Mouse (Mus musculus) 416B (cell line): ENCODE results near the gene Rims4.

Source experiments
- DNase-seq: peaks from one replicate; pipeline ENCODE4 v3.0.0; 2011; ENCODE audit warnings: low read depth

The Rims4 gene

GRCm38 (mm10) chr2:163866061-163866460 is 52.4 kb downstream of the Rims4 start:
- no peak for DNase-seq

GRCm38 (mm10) chr2:163865311-163865710 is 53.2 kb downstream of the Rims4 start:
- no peak for DNase-seq

GRCm38 (mm10) chr2:163858254-163858947 is 60.1 kb downstream of the Rims4 start:
- no peak for DNase-seq

- no peak for DNase-seq
These were observed 61.2 kb downstream of the Rims4 start for GRCm38 (mm10) chr2:163857233-163857632.

GRCm38 (mm10) chr2:163853461-163853901 is 65.0 kb downstream of the Rims4 start, which contains the start of gene Kcnk15:
Gene Kcnk15 (plus strand): TSS chr2:163853651.
- DNase-seq, result no peak

- no peak for DNase-seq
These were observed 76.4 kb downstream of the Rims4 start for GRCm38 (mm10) chr2:163842043-163842442.

GRCm38 (mm10) chr2:163839519-163839918 is 79.0 kb downstream of the Rims4 start:
- no peak for DNase-seq

- DNase-seq, result peak; percentile 78
These were observed 80.4 kb downstream of the Rims4 start for GRCm38 (mm10) chr2:163838043-163838442.

- DNase-seq, result no peak
These were observed 87.3 kb downstream of the Rims4 start for GRCm38 (mm10) chr2:163831163-163831562.

- peak; percentile 18 for DNase-seq
These were observed 92.0 kb downstream of the Rims4 start for GRCm38 (mm10) chr2:163826494-163826893.

GRCm38 (mm10) chr2:163825861-163826260 is 92.6 kb downstream of the Rims4 start:
- DNase-seq, result no peak

- DNase-seq, result no peak
These were observed 94.7 kb downstream of the Rims4 start for GRCm38 (mm10) chr2:163823771-163824170.

GRCm38 (mm10) chr2:163823248-163823647 is 95.2 kb downstream of the Rims4 start:
- peak; percentile 35 for DNase-seq

GRCm38 (mm10) chr2:163820607-163821006 is 97.9 kb downstream of the Rims4 start, which contains the start of gene Ccn5:
Gene Ccn5 (plus strand): TSS chr2:163820861.
- DNase-seq, result peak; percentile 32

GRCm38 (mm10) chr2:163814739-163815465 is 103.6 kb downstream of the Rims4 start:
- peak; percentile 8 for DNase-seq

GRCm38 (mm10) chr2:163813077-163813476 is 105.4 kb downstream of the Rims4 start:
- peak; percentile 41 for DNase-seq
